Mouse (Mus musculus): ENCODE measurements around the gene Btbd35f23. TPM values are rescaled to one million over a fixed set of nuclear protein-coding genes. Genes with fewer than 3 reads are reported as not detected.
"Not testable (repeated sequence)": the region's sequence is repeated elsewhere in the genome, so short reads cannot be mapped to it uniquely, and the experiment has no call there.

Btbd35f23 gene
- polyA plus RNA-seq (2014; fragmentation: Nextera tagmentation; extraction: Ambion mirVana), result not detected in 2 replicates

- not testable (repeated sequence) for H3K4me2 ChIP-seq; ATAC-seq (replicated peaks; ENCODE audit: low FRiP score); H3K4me3 ChIP-seq (ENCODE audit: low read depth, low read length); H3K4me1 ChIP-seq (replicated peaks; ENCODE audit: control insufficient read depth, insufficient read depth, low read length); H3K36me3 ChIP-seq (ENCODE audit: control insufficient read depth, insufficient read depth, low read length); H3K27ac ChIP-seq (ENCODE audit: low read depth, low read length); H3K27me3 ChIP-seq (replicated peaks; ENCODE audit: control insufficient read depth, insufficient read depth, low read length); DNase-seq (ENCODE audit: low spot score); H3K9ac ChIP-seq (ENCODE audit: low read depth, low read length); H3K9me3 ChIP-seq (ENCODE audit: control insufficient read depth, low read length)
- WGBS, result 82% methylated on average over 1 of the region's 2 CpGs
These were observed at the start of gene Btbd35f23 for GRCm38 (mm10) chrX:3076575-3076974. Btbd35f23 (plus strand) TSS chrX:3076875.

Other genes starting within 250 kb of the Btbd35f23 start
- not detected in 2 replicates for gene Btbd35f24, start 119.0 kb downstream of the Btbd35f23 start, polyA plus RNA-seq (2014; fragmentation: Nextera tagmentation; extraction: Ambion mirVana)